Mouse (Mus musculus) left cerebral cortex, postnatal 36 days (tissue): ENCODE measurements at regions not wholly inside any gene's neighbourhood (a gene's known extent, or its start where the extent isn't known, plus 50 kb on each side); places are given as distances from the start of the nearest gene placed in this dataset.

Source experiments
- DNase-seq, 2 experiments: peaks; one replicate each; pipeline ENCODE4 v3.0.0; 2021 to 2022; ENCODE audit warnings: low spot score in 2 of 2, mixed read lengths in 1 of 2
- intact Hi-C: fragments of 180-260 bp; cut with DNase I; formaldehyde crosslinking; loops from one replicate; pipeline ENCODE4 v1.15.1; 2025

- intact Hi-C loops, result no loop called here
These were observed 53.2 kb downstream of the Gas1 start for GRCm38 (mm10) chr13:60123964-60124363.

GRCm38 (mm10) chr13:60123174-60123587 is 54.0 kb downstream of the Gas1 start:
- no peak for DNase-seq
- intact Hi-C loops, result no loop called here

More at GRCm38 (mm10) chr13:60123964-60124363, 53.2 kb downstream of the Gas1 start:
- no peak for DNase-seq

GRCm38 (mm10) chr13:60122341-60123173 is 54.6 kb downstream of the Gas1 start:
- intact Hi-C loops, result no loop called here
- DNase-seq, result no peak

GRCm38 (mm10) chr13:60111465-60111864 is 65.7 kb downstream of the Gas1 start:
- intact Hi-C loops, result no loop called here
- no peak for DNase-seq

DNA sequence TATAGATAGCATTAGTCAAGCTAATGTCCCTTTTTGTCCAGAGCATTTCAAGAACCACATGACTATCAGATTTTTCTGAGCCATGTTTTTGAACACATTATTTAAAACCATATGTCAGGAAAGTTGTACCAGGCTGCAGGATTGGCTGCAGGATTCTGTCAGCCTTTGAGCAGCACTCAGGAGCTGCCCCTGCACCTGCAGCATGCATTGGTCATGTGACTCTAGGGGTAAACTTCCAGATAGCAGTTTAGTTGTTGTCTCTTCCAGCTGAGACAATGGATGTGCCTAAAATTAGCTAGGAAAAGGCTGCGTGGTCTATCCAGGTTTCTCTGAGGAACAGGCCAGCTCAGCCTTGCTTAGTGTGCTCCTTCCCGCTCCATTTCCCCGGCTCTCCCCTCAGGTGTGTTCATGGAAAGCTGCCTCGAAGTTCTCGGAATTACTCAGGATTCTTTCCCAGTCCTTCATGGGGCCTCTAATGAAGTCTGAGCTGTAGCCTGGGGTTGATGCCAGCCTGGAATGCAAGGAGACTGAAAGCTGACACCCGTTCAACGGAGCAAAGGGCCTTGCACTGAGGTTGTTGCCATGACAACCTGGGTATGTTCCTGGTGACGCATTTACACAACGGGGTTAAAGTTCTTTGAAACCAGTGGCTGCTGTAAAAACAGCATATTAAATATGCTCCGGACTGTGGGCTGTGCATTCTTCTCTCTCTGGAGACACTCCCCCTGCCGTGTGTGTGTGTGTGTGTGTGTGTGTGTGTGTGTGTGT is 66.9 kb downstream of the Gas1 start:
- no peak for DNase-seq
- intact Hi-C loops, result no loop called here

DNA sequence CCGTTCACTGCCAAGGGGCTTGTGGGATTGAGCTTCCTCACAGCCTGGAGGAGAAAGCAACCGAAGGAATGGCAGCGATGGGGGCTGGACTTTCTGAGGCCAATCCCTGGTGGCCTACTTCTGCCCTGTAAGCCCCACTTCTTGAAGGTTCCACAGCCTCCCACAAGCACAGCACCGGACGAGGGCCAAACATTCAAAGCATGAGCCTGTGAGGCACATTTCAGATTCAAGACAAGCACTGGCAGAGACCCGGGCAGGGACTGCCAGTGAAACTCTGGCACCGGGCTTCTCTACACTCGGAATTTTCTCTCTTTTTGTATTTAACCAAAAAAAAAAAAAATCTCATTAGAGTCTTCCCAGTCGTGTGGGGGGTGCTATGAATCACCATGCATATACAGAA is 71.9 kb downstream of the Gas1 start:
- intact Hi-C loops, result loop anchor here (5.0 kb wide), 1 partner anchor 72 kb away; the partner anchor contains the start of gene Gas1
- DNase-seq, result peak; percentile 18

- intact Hi-C loops, result no loop called here
- no peak for DNase-seq
These were observed 75.5 kb downstream of the Gas1 start for GRCm38 (mm10) chr13:60101651-60102050.

- intact Hi-C loops, result no loop called here
- DNase-seq, result no peak
These were observed 76.7 kb downstream of the Gas1 start for GRCm38 (mm10) chr13:60100130-60101112.

GRCm38 (mm10) chr13:60099469-60100129 is 77.6 kb downstream of the Gas1 start:
- DNase-seq, result no peak
- intact Hi-C loops, result no loop called here

DNA sequence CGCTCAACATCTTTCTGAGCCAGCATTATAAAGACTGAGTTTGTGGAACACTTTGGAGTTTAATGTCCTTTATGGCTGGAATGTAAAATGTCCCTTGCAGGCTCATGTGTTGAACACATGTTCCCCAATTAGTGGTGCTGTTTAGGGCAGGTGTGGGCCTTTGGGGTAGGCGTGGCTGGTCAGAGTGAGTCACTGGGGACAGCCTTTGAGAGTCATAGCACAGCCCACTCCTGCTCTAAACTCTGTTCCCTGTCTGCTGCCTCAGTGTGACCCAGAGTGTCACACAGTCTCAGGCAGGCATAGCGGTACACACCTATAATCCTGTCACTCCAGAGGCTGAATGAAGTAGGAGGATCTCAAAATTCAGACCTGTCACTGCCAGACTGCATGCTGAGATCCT is 78.8 kb downstream of the Gas1 start:
- intact Hi-C loops, result no loop called here
- no peak for DNase-seq

DNA sequence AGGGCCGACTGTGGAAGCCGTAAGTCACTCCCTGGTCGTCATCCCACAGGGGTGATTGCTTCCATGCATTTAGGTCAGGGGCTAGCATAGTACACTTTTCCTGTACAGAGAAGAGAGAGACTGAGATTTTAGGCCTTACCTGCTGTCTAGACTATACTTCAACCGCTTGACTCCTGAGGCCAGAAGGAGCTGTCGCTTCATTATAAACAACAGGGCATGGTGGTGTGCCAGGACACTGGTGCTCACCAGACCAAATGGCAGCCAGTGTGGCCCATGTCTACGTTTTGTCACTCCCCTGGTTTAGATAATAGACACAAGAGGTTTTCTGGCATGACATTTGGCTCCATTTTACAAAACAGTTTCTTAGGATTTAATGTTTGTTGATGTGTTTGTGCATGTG is 79.4 kb downstream of the Gas1 start:
- intact Hi-C loops, result no loop called here

GRCm38 (mm10) chr13:60086657-60087056 is 90.5 kb downstream of the Gas1 start:
- intact Hi-C loops, result no loop called here
- DNase-seq, result no peak

More for the DNA sequence above, 79.4 kb downstream of the Gas1 start:
- no peak for DNase-seq

GRCm38 (mm10) chr13:60084975-60085374 is 92.2 kb downstream of the Gas1 start:
- intact Hi-C loops, result no loop called here
- DNase-seq, result peak; percentile 17 to 24

DNA sequence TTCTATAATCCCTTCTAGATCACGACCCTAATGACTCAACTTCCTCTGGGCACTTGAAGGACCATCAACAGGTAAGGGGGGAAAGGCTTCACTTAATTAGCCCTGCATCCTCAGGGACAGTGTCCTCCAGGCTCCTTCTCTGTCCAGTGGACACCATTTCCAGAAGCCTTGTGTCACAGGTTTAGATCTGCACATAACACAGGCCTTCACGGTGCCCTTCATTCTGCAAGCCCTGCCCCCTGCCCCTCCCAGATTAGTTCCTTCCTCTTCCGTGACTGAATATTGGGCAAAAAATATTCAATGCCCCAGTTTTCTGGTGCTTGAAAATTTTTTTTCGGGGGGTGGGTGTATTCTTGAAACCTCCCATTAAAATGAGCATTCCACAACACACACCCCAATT is 92.9 kb downstream of the Gas1 start:
- intact Hi-C loops, result no loop called here
- DNase-seq, result no peak

- no peak for DNase-seq
- intact Hi-C loops, result no loop called here
These were observed 97.1 kb downstream of the Gas1 start for GRCm38 (mm10) chr13:60080113-60080512.

DNA sequence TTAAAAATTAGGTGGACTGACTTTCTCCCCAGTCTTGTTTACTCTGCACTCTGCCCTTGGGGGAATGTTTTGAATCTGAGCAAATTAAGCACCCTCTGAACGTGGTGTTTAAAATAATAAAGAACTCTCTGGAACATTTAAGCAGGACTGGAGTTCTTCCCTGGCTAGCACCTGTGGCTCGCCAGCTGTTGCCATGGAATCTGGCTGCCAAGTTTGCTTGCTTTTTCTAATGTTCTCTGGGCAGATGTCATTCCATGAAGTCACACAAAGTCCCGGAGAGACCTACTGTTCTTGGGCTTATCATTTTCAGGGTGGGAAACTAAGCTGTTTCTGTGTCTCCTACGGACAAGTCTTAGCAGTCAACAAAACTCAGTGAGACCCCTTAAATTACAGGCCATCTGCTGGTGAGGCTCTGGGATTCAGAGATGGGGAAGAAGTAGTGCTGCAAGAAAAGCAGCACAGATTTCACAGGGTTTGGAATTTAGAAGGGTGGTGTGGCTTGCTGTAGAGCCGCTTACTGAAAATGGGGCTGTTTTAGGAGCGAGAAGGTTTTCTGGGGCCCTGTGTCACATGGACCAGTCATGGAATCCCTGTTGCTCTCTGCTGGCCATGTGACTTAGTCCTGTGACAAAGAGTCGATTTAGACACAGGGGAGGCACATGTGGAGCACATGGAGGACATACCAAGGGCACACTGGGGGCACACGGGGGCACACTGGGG is 98.7 kb downstream of the Gas1 start:
- no peak for DNase-seq
- intact Hi-C loops, result no loop called here

- intact Hi-C loops, result no loop called here
These were observed 100.9 kb downstream of the Gas1 start for GRCm38 (mm10) chr13:60076147-60076800.

DNA sequence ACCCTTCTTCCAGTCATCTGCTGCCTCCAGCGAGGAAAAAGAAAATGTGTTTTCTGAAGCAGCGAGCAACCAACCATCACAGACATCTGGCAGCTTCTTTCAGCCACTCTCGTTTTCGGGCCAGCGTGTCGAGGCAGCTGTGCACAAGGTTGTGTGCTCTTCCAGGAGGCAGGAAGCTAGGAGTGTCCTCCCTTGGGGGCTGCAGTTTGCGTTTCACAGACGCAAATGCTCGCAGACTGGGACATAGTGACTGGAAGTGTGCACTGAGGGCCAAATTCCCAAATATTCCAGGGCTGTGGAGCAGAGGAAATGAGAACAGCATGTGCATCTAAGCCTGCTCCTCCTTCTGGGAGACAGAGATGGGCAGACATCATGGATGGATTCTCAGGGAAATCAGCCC is 105.6 kb downstream of the Gas1 start:
- intact Hi-C loops, result no loop called here
- DNase-seq, result no peak

More at GRCm38 (mm10) chr13:60076147-60076800, 100.9 kb downstream of the Gas1 start:
- no peak for DNase-seq
